Mouse (Mus musculus): ENCODE results near the gene Frat2.

The Frat2 gene

DNA sequence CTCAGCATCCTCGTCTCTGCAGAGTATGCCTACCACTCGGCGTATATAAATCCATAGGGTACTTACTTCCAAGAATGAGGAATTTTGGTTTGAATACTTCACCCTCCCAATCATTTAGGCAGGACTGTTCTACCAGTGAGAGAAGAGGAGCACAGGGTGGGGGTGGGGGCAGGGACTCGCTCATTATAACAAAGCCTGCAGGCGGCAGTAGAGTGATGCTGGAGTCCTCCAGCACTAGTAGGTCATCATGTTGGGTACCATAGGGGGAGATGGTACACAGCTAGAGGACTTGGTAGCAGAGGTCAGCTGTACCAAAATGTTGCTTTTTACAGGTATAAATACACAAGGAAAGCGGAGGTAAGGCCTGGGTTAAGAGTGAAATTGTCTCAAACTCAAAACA, 3.6 kb downstream of the Frat2 start:
- DNase-seq (ENCODE audit: low spot score): no peak

DNA sequence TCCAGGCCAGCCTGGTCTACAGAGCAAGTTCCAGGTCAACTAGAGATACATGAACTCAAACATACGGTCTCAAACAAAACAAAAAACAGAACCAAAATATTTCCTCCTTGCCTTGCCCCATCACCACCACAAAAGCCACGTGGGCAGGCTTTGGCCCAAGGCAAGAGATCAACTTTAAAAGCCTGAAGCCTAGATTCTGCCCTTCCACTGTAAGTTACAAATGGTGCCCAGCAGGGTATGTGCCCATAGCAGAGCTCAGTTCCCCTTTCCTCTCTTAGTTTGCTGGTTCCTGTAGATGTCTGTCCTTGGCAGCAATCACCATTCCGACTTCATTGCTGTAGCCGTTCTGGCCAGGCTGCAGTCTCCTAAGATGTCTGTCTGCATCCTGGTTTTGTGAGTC, 5.2 kb downstream of the Frat2 start:
- no peak for DNase-seq (ENCODE audit: low spot score)

DNA sequence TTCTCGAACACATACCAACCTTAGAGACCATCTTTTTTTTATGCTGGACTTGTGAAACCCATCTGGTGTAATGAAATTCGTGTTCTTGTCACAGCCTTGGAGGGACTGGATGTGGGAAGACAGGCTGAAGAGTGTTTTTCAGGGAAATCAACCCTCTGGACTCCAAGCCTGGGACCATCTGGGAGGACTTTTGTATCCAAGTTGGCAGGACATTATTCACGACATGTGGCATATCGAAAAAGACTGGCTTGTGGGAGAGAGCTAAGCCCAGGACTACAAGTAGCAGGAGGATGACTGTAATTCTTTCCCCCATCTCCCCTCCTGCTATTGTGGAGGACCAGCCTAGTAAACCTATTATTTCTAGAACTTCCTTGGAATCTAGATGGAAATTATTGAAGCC, 5.7 kb downstream of the Frat2 start:
- DNase-seq (ENCODE audit: low spot score): no peak

DNA sequence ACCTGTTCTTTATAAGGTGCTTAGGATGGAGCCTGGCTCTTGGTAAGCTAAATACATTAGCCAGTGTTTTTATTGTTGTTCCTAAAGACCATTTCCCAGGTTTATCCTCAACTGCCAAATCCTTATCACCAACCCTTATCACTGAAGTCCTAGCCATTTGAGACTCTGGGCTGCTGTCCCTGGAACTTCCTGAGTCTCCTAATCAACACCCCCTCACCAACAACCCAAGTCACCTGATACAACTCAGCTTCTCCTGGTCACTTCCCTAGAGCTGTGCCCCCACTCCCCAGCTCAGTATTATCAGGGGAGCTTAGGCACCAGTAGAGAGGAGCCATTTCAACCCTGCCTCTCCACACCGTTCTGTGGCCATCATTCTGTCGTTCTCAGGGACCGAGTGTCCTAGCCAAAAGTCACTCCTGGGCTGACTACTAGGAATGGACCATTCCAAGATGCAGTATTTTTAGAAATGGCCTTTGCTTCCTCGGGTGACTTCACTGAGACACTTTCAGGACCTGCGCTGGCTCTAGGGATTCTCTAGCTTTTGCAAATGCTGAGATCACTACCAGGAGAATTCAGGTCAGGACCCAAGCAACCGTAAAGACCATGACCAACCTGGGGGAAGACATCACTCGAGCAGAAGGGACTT, 6.7 kb downstream of the Frat2 start:
- DNase-seq (ENCODE audit: low spot score): no peak

DNA sequence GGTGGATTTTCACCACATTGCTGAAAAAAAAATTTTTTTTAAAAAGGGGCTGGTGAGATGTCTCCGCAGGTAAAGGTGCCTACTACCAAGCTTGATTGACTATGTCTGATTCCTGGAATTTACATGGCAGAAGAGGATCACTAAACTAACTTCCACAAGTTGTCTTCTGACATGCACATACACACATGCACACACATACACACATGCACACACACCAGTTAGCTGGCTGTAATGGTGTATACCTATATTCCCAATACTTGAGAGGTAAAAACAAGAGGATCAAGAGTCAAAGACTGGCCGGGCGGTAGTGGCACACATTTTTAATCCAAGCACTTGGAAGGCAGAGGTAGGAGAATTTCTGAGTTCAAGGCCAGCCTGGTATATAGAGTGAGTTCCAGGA, 8.2 kb downstream of the Frat2 start:
- no peak for DNase-seq (ENCODE audit: low spot score)

DNA sequence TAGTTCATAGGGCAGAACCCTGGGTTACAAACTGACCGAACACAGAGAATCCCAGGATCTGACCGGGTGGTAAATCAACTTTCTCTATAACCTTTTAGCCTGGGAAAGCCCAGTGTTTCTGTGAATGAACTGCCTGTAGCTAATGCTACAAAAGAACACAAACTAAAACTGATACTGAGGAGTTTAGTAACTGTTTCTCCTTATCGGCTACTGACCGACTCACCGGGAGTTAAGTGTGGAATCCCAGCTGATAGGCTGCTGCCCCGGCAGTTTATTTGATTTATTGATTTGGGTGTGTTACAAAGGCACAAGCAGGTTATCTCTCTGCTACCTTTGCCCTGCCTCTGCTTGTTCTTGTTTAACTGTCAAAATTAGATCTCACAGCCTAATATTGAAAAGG, 9.1 kb downstream of the Frat2 start:
- no peak for DNase-seq (ENCODE audit: low spot score)

DNA sequence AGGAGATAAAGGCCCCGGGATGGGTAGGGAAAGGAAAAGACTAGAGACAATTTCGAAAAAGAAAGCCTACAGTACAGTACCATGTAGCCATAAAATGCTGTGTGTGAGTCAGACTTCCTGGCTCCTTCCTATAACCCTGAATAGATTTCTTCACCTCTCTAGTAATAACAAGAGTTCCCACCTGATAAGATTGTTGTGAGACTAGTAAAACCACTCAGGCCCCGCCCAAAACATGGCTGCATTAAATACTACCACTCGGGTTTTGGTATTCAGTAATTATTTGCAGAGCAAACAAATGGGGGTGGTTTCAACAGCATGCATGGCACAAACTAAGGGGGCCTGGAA, 10.0 kb downstream of the Frat2 start:
- DNase-seq (ENCODE audit: low spot score): no peak

DNA sequence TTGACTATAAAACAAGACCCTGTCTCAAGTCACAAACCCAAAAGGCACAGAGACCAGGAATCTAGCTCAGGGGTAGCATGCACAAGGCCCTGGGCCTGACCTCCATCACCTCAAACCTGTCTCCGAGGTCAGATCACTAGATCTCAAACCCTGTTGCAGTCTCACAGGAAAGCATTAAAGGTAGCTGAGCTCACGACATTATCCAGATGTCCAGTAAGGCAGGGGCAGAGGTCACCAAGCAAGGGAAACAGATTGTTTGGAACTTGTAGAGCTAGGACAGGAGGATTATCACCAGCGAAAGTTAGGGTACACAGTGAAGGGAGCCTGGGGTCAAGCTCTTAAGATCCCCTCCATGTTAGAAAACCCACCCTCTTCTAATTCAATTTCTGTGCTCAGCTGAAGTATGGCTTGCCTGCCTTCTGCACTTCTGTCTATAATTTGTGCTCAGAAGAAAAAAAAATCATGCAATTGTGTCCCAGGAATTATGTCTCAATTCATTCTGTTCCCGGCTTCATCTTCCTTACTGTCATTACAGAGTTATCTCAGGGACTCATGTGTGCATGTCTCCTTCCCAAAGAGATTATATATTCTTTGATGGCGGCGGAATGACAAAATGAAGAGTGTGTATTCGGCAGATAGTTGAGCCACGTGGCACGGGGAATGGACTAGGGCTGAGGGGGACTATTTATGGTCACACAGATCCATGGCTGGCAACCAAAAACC, 10.6 kb downstream of the Frat2 start:
- DNase-seq (ENCODE audit: low spot score): no peak

DNA sequence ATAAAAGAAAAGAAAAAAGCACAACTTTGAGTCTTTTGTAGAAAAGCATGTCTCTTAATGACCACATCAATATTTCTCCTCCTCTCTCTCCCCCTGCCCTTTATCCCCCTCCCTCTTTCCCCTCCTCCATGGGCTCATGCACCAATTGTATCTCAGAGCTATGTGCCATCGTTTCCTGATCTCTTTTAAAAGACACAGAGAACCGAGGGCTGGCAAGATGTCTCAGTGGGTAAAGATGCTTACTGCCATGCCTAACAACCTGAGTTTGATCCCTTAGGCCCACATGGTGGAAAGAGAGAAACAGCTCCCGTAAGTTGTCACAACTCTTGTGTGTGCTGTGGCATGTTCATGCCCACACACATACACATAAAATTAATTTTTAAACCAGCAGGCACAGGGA, 11.2 kb downstream of the Frat2 start:
- no peak for DNase-seq (ENCODE audit: low spot score)

DNA sequence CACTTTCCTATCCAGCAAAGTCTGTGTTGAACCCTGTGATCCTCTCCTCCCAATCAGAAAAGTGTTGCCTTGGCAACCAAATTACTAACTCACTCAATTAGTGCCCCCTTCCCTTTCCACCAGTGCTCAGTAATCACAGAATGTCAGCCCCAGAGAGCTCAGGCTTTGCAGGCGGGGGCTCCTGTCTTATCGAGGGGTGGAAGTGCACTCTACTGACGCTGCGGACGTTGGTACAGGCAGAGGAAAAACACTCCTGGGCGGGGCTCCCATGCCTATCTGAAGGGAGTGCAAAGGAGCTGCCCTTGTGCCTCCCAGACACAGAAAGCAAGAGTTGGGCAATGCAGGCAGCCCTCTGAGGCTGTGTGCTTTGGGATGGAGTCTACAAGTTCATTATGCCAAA, 12.1 kb downstream of the Frat2 start:
- peak; percentile 78 for DNase-seq (ENCODE audit: low spot score)

DNA sequence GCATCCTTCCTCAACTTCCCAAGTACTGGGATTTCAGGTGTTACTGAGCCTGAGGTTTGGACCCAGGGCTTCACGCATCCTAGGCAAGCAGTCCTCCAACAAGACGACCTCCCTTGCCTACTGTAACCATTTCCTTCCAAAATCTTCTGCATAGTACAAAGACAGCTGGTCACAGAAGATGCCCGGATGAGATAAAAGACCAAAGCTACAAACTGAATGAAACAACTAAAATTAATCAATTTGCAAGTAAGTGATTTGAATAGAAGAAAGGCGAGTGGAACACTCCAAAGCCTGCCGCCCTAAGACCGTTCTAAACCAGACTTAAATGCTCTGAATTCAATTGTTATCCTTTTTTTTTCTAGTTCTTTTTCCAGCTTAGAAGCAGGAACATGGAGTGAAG, 12.5 kb downstream of the Frat2 start:
- no peak for DNase-seq (ENCODE audit: low spot score)

DNA sequence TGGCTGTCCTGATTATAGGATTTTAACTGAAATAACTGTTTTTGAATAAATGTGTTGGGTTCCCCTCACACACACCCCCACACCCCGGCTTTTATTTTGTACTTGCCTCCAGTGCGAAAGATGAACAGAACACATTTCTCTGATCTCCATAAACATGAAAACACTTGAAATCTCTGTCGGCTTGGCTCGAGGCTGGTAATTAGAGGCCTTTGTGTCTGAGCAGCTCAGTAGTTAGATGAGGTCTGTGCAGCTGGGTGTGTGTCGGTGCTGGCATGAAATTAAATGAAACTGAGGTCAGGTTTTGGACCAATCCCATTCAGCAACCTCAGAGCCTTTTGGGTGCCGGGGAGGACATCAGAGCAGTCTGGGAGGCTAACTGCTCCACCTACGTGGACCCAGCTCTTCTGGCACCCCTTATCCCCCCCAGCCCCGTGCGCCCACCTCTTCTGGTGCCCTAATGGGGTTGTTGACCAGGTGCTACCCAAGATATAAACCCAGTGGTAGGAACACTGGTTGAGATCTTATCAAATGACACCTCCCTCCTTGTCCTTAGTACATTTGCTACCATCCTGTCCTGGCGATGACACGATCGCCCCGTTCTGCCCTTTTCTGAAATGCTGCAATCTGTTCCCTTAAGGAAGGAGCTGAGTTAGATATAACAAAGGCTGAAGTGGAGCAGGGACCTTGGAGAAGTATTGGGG, 15.3 kb downstream of the Frat2 start:
- DNase-seq (ENCODE audit: low spot score): no peak

DNA sequence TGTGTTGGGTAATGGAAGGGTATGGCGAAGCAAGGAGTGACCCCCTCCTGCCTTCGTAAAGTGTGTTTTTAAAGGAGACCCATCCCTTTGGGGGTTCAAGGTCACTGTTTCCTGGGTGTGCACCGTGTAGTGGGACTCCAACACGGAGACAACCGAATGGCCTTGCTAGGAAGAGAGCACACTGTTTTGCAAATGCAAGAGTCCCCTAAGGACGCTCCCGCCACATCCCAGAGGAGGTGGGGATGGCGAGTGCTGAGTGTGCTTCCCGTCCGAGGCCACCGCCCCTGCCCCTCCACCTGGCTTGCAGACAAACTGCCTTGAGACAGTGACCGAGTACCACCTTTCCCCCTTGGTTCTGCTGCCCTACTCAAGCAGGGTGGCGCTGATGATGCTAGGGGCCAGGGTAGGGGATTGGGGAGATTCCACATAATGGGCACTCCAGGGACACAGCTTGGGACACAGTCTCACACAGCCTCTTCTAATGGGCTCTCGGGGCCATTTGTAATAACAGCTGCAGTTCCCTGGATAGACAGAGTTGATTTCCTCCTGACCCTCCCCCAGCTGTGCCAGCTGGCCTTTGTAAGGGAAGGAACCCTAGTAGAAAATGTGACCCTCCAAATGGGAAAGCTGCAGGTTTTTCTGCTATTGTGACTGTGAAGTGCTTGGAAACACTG, 16.1 kb downstream of the Frat2 start:
- peak; percentile 54 for DNase-seq (ENCODE audit: low spot score)

DNA sequence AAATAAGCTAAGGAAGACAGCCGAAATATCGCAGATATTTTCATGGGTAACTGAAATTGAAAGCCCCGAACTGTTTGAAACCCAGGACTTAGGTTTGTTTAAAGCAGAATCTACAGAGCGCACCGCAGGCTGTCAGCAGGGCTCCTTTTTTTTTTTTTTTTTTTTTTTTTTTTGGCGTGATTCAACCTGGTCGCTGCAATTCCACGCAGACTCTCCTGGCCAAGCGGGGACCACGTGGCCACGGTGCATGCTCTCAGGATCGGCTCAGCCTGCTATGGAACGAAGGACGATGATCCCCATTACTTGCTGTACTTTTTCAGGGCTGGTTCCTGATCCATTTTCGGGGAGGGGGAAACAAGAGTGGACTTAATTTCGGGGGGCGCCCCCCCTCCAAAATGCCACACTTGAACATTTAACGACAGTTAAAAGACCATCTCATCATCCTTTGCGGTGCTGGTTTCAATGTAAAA, 16.8 kb downstream of the Frat2 start:
- no peak for DNase-seq (ENCODE audit: low spot score)

DNA sequence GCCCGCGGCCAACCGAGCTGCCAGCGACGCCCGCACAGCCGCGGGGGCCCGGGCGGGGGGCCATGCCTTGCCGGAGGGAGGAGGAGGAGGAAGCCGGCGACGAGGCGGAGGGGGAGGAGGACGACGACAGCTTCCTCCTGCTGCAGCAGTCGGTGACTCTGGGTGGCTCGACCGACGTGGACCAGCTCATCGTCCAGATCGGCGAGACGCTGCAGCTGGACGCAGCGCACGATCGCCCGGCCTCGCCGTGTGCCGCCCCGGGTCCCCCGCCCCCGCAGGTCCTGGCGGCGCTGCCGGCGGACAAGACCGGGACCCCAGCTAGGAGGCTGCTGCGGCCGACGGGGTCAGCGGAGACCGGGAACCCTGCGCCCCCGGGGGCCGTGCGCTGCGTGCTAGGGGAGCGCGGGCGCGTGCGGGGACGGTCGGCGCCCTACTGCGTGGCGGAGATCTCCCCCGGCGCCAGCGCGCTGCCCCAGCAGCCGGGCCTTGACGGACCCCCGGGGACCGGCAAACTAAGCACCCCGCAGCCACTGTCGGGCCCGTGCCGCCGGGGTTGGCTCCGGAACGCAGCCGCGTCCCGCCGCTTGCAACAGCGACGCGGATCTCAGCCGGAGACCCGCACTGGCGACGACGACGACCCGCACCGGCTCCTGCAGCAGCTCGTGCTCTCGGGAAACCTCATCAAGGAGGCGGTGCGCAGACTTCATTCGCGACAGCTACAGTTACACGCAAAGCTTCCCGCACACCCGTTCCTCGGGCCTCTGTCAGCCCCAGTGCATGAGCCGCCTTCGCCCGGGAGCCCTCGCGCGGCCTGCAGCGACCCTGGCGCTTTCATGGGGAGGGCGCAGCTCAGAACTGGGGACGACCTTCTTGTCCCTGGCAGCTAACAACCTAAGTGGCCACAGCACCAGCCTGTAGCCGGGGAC, 17.6 kb downstream of the Frat2 start:
- DNase-seq (ENCODE audit: low spot score): peak; percentile 62

DNA sequence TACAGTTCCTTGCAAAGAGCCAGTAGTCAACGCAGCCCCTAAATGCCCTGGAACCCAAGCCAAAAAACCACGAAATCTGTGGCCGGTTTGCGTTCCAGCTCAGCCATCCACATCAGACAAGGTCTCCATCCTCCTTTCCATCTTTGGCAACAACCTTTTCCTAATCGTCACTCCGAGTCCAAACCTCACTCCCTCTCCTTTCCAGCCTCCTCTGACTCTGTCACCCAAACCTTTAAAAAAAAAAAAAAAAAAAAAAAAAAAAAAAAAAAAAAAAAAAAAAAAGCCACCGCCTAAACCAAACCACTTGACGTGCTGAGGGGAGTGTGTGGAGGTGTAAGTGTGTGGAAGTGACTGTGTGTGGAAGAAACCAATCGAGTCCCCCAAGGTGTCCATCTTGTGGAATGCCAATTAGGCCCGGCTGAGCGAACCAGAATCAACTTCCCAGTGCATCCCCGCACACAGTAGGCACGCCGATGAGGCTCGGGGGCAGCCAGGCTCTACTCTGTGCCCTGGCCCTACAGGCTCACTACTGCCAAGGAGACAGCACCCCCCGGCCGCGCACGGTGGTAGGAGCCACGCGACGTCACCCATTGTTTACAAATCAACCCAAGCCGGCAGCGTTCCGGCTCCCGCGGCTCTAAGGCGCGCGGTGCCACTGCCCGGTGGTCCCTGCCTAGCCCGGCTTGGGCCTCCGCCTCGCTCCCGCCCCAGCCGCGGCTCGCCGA, 18.4 kb downstream of the Frat2 start, which contains the start of gene Frat1:
Gene Frat1 (plus strand): TSS at position 590 of the 725 bp plus-strand sequence.
- DNase-seq (ENCODE audit: low spot score): peak; percentile 91

DNA sequence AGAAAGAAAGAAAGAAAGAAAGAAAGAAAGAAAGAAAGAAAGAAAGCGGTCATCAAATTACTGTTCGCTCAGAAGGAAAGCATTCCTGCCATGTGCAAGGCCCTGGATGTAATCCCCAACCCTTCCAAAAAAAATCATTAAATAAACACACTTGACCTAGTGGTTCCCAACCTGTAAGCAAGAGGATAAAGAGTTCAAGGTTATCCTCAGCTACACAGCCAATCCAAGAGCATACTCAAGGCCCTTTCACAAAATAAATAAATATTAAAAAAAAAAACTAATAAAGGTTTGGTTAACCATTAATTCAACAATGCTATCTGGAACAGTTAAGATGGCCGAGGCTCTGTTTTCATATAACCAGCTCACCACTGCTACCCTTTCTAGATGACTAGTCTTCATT, 19.0 kb downstream of the Frat2 start:
- DNase-seq (ENCODE audit: low spot score): no peak

DNA sequence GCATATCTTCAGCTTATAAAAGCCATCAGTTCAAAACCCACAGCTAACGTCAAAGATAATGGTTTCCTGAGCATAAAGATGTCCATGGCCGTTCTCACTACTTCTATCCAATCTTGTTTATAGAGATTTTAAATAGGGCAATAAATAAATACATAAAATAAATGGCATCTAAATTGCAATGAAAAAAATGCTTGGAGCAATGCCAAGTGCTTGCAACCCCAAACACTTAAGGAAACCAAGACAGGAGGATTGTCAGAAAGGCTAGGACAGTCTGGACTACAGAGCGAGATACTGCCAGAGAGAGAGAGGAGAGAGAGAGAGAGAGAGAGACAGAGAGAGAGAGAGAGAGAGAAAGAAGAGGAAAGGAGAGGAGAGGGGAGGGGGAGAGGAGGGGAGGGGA, 21.4 kb downstream of the Frat2 start:
- no peak for DNase-seq (ENCODE audit: low spot score)

DNA sequence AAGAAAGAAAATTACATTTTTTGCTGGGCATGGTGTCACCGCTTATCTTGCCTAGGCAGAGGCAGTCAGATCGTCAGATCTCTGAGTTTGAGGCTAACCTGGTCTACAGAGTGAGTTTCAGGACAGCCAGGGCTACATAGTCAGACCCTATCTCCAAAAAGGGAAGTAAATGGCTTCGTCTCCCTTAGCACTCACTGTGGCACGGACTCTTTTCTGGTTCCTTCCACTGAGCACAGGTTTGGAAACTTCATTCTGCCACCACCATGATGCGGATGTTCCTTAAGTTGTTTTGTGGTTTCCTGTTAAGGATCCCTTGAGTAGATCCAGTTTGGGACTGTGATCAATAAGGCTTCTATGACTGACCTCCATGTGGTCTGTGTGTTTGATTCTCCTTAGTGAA, 23.0 kb downstream of the Frat2 start:
- no peak for DNase-seq (ENCODE audit: low spot score)

DNA sequence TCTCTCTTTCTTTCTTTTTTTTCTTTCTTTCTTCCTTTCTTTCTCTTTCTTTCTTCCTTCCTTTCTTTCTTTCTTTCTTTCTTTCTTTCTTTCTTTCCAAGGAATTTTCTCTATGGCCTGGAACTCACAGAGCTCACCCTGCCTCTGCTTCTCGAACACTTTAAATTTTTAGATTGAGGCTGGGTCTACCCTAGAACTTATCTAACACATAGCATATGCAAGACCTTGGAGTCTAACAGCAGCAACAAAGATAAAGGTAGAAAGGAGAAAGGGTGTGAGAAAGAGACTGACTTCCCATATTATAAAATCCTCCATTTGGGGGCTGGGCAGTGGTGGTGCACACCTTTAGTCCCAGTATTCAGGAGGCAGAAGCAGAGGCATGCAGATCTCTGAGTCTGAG, 25.3 kb downstream of the Frat2 start:
- DNase-seq (ENCODE audit: low spot score): no peak

DNA sequence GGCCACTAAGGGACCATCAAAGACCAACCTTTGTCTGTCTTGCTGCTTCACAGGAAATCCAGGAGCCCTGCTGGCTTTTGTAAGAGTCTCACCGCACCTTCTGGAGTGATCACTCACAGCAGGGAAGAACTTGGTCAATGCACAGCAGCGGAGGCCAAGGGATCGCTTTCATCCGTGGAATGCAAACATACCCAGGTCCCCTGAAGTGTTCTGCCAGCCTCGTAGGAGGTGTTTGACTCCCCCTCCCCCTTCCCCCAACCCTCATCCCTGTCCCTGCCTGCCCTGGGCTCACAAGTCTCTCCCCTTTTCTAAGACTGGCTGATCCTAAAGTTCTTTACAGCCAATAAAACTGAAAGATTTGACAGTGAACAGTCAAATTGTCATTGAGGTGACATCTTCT, 26.5 kb downstream of the Frat2 start:
- DNase-seq (ENCODE audit: low spot score): no peak

Data from retina, embryonic 14.5 days (tissue).